Mouse (Mus musculus): ENCODE data around the gene Cers6.

Gene Cers6

GRCm38 (mm10) chr2:69129425-69130210 is 268.4 kb downstream of the Cers6 start:
- no peak for DNase-seq

GRCm38 (mm10) chr2:69132046-69132445 is 270.8 kb downstream of the Cers6 start:
- DNase-seq: no peak

GRCm38 (mm10) chr2:69132488-69133040 is 271.3 kb downstream of the Cers6 start:
- no peak for DNase-seq

- no peak for DNase-seq
Observed at GRCm38 (mm10) chr2:69134186-69134585, 272.9 kb downstream of the Cers6 start.

GRCm38 (mm10) chr2:69134937-69135336 is 273.7 kb downstream of the Cers6 start:
- DNase-seq: no peak

GRCm38 (mm10) chr2:69135661-69136576 is 274.7 kb downstream of the Cers6 start, which contains the start of gene Nostrin:
Gene Nostrin, plus strand, starts transcription at chr2:69135800.
- DNase-seq: peak; percentile 78

- peak; percentile 37 for DNase-seq
Observed at GRCm38 (mm10) chr2:69137406-69138084, 276.3 kb downstream of the Cers6 start.

GRCm38 (mm10) chr2:69138759-69139158 is 277.5 kb downstream of the Cers6 start:
- peak; percentile 51 for DNase-seq

- DNase-seq: no peak
Observed at GRCm38 (mm10) chr2:69140215-69140614, 279.0 kb downstream of the Cers6 start.

- DNase-seq: peak; percentile 29
Observed at GRCm38 (mm10) chr2:69140816-69141215, 279.6 kb downstream of the Cers6 start.

- no peak for DNase-seq
Observed at GRCm38 (mm10) chr2:69148691-69149090, 287.4 kb downstream of the Cers6 start.

- no peak for DNase-seq
Observed at GRCm38 (mm10) chr2:69149154-69149553, 287.9 kb downstream of the Cers6 start.

- no peak for DNase-seq
Observed at GRCm38 (mm10) chr2:69150841-69151240, 289.6 kb downstream of the Cers6 start.

- no peak for DNase-seq
Observed at GRCm38 (mm10) chr2:69155861-69156260, 294.6 kb downstream of the Cers6 start.

GRCm38 (mm10) chr2:69156283-69156682 is 295.0 kb downstream of the Cers6 start:
- DNase-seq: no peak

GRCm38 (mm10) chr2:69158907-69159306 is 297.7 kb downstream of the Cers6 start:
- no peak for DNase-seq
